Mouse (Mus musculus): ENCODE results near the gene Tmem132d.
"Not testable (repeated sequence)": the region's sequence is repeated elsewhere in the genome, so short reads cannot be mapped to it uniquely, and the experiment has no call there.

Tmem132d gene

DNA sequence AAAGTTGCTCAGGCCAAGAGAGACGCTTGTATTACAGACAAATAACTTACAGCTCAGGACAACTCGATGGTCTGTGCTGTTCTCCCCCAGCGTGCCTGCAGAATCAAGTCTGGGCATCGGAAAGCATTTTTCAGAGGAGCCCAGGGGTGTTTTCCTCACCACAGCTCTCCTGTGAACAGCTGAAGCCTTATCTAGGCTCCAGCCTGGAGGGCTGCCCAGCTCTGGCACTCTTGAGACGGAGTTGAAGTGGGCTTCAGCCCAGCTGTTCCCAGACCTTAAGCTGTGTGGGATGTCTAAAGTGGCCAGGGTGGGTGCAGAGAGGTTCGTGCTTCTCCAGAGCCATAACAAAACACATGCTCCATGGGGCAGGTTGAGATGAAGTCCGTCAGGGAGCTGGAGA is 657.1 kb downstream of the Tmem132d start:
- DNase-seq (ENCODE audit: low spot score): peak; percentile 3

DNA sequence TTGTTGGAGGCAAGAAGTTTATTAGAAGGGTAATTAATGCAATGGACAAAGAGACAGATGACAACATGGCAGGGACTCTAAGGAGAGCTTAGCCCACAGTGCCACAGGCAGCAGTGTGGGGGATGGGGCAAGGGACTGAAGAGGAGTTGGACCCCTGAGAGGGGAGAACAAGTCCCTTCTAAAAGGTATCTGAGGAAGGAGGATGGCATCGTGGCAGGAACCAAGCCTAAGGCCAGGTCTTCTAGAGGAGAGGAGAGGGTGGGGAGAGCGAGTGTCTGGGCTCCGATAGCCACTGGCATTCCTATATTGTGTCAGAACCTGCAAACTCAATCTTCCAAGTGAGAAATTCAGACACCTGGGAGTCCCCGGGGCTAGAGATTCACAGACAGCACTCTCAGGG is 674.3 kb downstream of the Tmem132d start:
- no peak for DNase-seq (ENCODE audit: low spot score)

DNA sequence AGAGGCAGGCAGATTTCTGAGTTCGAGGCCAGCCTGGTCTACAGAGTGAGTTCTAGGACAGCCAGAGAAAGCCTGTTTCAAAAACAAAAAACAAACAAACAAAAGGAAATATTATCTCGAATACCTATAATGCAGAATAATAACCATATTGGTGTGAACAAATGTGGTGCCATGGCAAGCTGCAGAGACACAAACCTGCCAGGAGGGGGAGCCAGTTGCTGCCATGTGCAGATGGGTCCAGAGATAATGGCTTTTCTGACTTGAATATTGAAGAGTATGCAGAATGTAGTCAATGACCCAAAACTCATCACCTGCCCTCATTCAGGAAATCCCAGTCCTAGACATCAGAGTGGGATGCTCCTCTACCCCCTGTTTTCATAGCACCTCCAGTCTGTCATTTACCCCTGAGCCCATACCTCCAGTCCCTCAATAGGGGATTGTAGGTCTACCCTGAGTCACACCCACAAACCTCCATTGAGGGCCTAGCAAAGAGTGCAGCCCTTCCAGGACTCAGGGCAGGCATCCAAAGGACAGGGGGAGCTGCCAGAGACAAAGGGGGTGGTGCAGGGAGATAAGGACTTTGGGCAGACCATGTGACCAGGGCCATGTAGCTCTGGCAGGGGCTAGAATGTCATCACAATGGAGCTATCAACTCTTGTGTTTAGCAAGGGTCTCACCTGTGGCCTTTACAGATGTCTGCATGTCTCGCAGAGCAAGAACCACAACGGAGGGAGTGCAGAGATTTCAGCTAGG is 676.0 kb downstream of the Tmem132d start:
- DNase-seq (ENCODE audit: low spot score): no peak

DNA sequence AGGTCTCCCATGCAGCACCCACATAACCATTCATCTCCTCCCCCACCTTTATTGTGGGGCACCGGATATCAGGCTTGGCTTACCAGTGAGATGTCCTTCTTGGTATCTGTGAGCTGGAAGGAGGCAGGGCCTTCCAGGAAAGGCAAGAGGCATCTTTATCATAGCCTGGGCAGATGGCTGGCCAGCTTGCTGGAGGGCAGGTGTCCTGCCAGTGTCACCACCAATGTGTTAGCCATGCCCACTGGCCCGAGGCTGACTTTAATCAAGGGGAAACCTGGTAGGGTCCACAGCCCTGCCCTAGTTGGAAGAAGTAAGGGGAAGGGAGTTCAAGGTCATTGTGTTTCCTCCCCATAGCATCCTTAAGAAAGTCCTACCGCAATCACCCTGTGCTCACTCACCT is 676.9 kb downstream of the Tmem132d start:
- no peak for DNase-seq (ENCODE audit: low spot score)

DNA sequence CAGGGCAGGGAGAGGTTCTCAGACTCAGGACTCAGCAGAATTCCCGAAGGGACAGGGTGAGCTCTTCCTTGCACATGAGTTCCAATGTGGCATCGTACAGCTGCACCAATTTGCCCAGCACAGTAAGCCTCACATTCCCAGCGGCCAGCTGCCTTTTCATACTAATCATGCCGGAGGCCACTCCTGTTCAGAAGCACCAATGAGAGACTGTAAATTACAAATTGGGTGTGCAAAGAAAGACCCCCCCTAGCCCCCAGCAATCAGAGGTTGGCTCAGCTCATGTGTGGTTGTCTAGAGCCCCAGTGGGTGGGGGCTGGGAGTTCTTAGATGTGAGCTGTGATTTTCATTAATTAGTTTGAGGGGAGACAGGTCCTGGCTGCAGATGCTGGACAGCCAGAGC is 677.3 kb downstream of the Tmem132d start:
- no peak for DNase-seq (ENCODE audit: low spot score)

DNA sequence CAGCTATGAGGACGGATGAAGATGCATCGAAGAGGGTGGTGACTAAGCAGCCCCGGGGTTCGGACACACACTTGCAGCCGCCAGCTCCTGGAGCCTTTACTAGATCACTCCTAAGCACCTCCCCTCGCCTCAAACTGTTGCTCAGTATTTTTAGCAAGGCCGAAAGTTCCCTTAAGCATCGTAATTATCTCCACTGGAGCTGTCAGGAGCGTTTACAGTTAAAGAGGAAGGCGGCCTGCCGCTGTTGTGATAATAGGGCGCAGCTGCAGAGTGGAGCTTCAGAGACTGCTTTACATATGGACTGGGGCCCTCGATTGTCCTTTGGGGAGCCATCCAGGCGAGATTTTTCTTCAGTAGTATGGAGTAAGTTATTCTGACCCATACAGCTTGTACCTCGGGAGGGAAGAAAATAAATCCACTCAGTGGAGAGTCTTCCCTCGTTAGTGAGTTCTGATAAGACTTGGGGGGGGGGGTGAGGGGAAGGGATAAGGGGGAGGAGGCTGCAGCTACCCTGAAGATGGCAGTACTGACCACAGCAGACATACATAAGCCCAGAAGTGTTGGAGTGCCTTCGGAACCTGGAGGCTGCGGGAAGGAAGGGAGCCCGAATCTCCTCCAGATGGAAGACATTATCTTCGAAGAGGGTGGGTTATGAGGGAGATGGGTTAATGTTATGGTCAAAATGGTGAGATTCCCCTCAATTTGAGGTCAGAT is 681.5 kb downstream of the Tmem132d start:
- DNase-seq (ENCODE audit: low spot score): no peak

DNA sequence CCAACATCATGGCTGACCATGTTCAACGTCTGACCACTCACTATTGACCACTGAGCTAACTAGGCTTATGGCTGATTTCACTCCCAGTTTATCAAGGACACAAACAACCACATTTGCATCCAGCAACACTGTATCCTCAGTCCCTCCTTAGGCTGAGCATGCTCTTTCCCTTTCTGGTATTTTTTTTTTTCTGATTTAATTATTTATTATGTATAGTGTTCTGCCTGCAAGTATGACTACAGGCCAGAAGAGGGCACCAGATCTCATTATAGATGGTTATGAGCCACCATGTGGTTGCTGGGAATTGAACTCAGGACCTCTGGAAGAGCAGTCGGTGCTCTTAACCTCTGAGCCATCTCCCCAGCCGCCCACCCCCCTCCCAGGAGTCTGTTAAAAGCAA is 683.3 kb downstream of the Tmem132d start:
- not testable (repeated sequence) for DNase-seq (ENCODE audit: low spot score)

DNA sequence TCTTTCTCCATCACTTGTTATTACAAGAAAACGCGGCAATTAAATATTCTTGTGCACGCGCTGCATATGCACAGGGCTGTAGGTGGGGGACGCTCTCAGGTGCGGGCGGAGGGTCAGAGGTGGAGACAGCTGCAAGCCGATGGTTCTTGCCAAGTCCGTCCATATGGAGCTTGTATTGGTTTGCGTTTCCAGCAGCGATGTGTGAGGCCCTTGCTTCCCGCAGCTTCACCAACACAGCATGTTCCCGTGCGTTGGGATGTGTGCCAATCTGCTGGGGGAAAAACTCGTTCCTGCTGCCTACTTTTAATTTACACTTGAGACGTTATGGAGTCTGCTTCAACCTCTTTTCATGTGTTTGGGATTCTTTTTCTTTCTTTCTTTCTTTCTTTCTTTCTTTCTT is 691.5 kb downstream of the Tmem132d start:
- DNase-seq (ENCODE audit: low spot score): no peak

All from lung, postnatal 25 days (tissue).